Mouse (Mus musculus): ENCODE measurements around the gene Zfp827.

Zfp827 gene

GRCm38 (mm10) chr8:79027977-79028487 is at the start of gene Zfp827:
Zfp827 (plus strand) TSS chr8:79028437.
- DNase-seq (ENCODE audit: low read depth, low spot score), result peak; percentile 55

GRCm38 (mm10) chr8:79004341-79004740 is 23.9 kb upstream of the Zfp827 start:
- no peak for DNase-seq (ENCODE audit: low read depth, low spot score)

GRCm38 (mm10) chr8:79015061-79015460 is 13.2 kb upstream of the Zfp827 start:
- no peak for DNase-seq (ENCODE audit: low read depth, low spot score)

GRCm38 (mm10) chr8:79016076-79016475 is 12.2 kb upstream of the Zfp827 start:
- DNase-seq (ENCODE audit: low read depth, low spot score), result no peak

- DNase-seq (ENCODE audit: low read depth, low spot score), result no peak
Measured at GRCm38 (mm10) chr8:79016583-79016982, 11.7 kb upstream of the Zfp827 start.

- no peak for DNase-seq (ENCODE audit: low read depth, low spot score)
Measured at GRCm38 (mm10) chr8:79023922-79024321, 4.3 kb upstream of the Zfp827 start.

- no peak for DNase-seq (ENCODE audit: low read depth, low spot score)
Measured at GRCm38 (mm10) chr8:79027319-79027718, 918 bp upstream of the Zfp827 start.

- no peak for DNase-seq (ENCODE audit: low read depth, low spot score)
Measured at GRCm38 (mm10) chr8:79028541-79029395, 531 bp downstream of the Zfp827 start.

GRCm38 (mm10) chr8:79029396-79030325 is 1.4 kb downstream of the Zfp827 start:
- DNase-seq (ENCODE audit: low read depth, low spot score), result peak; percentile 65

- peak; percentile 62 for DNase-seq (ENCODE audit: low read depth, low spot score)
Measured at GRCm38 (mm10) chr8:79030326-79031265, 2.4 kb downstream of the Zfp827 start.

GRCm38 (mm10) chr8:79037532-79037931 is 9.3 kb downstream of the Zfp827 start:
- DNase-seq (ENCODE audit: low read depth, low spot score), result no peak

- no peak for DNase-seq (ENCODE audit: low read depth, low spot score)
Measured at GRCm38 (mm10) chr8:79037991-79038390, 9.8 kb downstream of the Zfp827 start.

GRCm38 (mm10) chr8:79041429-79041828 is 13.2 kb downstream of the Zfp827 start:
- no peak for DNase-seq (ENCODE audit: low read depth, low spot score)

GRCm38 (mm10) chr8:79042252-79042651 is 14.0 kb downstream of the Zfp827 start:
- DNase-seq (ENCODE audit: low read depth, low spot score), result no peak

- DNase-seq (ENCODE audit: low read depth, low spot score), result no peak
Measured at GRCm38 (mm10) chr8:79044673-79045072, 16.4 kb downstream of the Zfp827 start.

GRCm38 (mm10) chr8:79046659-79047058 is 18.4 kb downstream of the Zfp827 start:
- no peak for DNase-seq (ENCODE audit: low read depth, low spot score)

GRCm38 (mm10) chr8:79048388-79049005 is 20.3 kb downstream of the Zfp827 start:
- DNase-seq (ENCODE audit: low read depth, low spot score), result no peak

GRCm38 (mm10) chr8:79054222-79054621 is 26.0 kb downstream of the Zfp827 start:
- DNase-seq (ENCODE audit: low read depth, low spot score), result no peak

GRCm38 (mm10) chr8:79057179-79057578 is 28.9 kb downstream of the Zfp827 start:
- DNase-seq (ENCODE audit: low read depth, low spot score), result no peak

GRCm38 (mm10) chr8:79059361-79059760 is 31.1 kb downstream of the Zfp827 start:
- DNase-seq (ENCODE audit: low read depth, low spot score), result no peak

Measured in WW6 (cell line).